Mouse (Mus musculus): ENCODE data around the gene Sh2d7.

Sh2d7 gene

GRCm38 (mm10) chr9:54538684-54539083 lies at the start of gene Sh2d7:
Sh2d7 (plus strand) TSS chr9:54538984.
- DNase-seq = no peak

GRCm38 (mm10) chr9:54489599-54489998 lies 49.2 kb upstream of the Sh2d7 start:
- no peak for DNase-seq

GRCm38 (mm10) chr9:54490431-54490830 lies 48.4 kb upstream of the Sh2d7 start:
- DNase-seq = no peak

- no peak for DNase-seq
Observed at GRCm38 (mm10) chr9:54499291-54499690, 39.5 kb upstream of the Sh2d7 start.

- no peak for DNase-seq
Observed at GRCm38 (mm10) chr9:54499791-54500190, 39.0 kb upstream of the Sh2d7 start.

- DNase-seq = no peak
Observed at GRCm38 (mm10) chr9:54500832-54501452, 37.8 kb upstream of the Sh2d7 start.

GRCm38 (mm10) chr9:54501453-54502110 lies 37.2 kb upstream of the Sh2d7 start, which contains the start of gene Dmxl2:
Dmxl2 (minus strand) TSS chr9:54501626.
- DNase-seq = peak; percentile 95

- no peak for DNase-seq
Observed at GRCm38 (mm10) chr9:54502111-54502495, 36.7 kb upstream of the Sh2d7 start.

GRCm38 (mm10) chr9:54502873-54503272 lies 35.9 kb upstream of the Sh2d7 start:
- DNase-seq = no peak

GRCm38 (mm10) chr9:54515991-54516390 lies 22.8 kb upstream of the Sh2d7 start:
- no peak for DNase-seq

- DNase-seq = no peak
Observed at GRCm38 (mm10) chr9:54518921-54519320, 19.9 kb upstream of the Sh2d7 start.

GRCm38 (mm10) chr9:54520286-54520685 lies 18.5 kb upstream of the Sh2d7 start:
- no peak for DNase-seq

GRCm38 (mm10) chr9:54527694-54528093 lies 11.1 kb upstream of the Sh2d7 start:
- DNase-seq = no peak

- no peak for DNase-seq
Observed at GRCm38 (mm10) chr9:54529950-54530349, 8.8 kb upstream of the Sh2d7 start.

GRCm38 (mm10) chr9:54530836-54531235 lies 7.9 kb upstream of the Sh2d7 start:
- no peak for DNase-seq

GRCm38 (mm10) chr9:54531421-54531820 lies 7.4 kb upstream of the Sh2d7 start:
- DNase-seq = no peak

GRCm38 (mm10) chr9:54532926-54533325 lies 5.9 kb upstream of the Sh2d7 start:
- DNase-seq = no peak

- DNase-seq = peak; percentile 87
Observed at GRCm38 (mm10) chr9:54533975-54534374, 4.8 kb upstream of the Sh2d7 start.

GRCm38 (mm10) chr9:54536236-54536635 lies 2.5 kb upstream of the Sh2d7 start:
- no peak for DNase-seq

- DNase-seq = no peak
Observed at GRCm38 (mm10) chr9:54537030-54537429, 1.8 kb upstream of the Sh2d7 start.

- DNase-seq = no peak
Observed at GRCm38 (mm10) chr9:54537480-54537879, 1.3 kb upstream of the Sh2d7 start.

- DNase-seq = no peak
Observed at GRCm38 (mm10) chr9:54538244-54538643, 540 bp upstream of the Sh2d7 start.

- no peak for DNase-seq
Observed at GRCm38 (mm10) chr9:54540801-54541200, 2.0 kb downstream of the Sh2d7 start.

- no peak for DNase-seq
Observed at GRCm38 (mm10) chr9:54544212-54544953, 5.6 kb downstream of the Sh2d7 start.

Data from right cerebral cortex, postnatal 14 days (tissue).